Mouse (Mus musculus) adrenal gland, postnatal 10 days (tissue): ENCODE measurements around the gene Mphosph9. TPM values are rescaled to one million over a fixed set of nuclear protein-coding genes. Genes with fewer than 3 reads are reported as not detected.
"Not testable (repeated sequence)": the region's sequence is repeated elsewhere in the genome, so short reads cannot be mapped to it uniquely, and the experiment has no call there.

Experiments
- DNase-seq: peaks from one replicate; pipeline ENCODE4 v3.0.0; 2021; ENCODE audit warnings: mixed read lengths
- total RNA-seq, 2 experiments: library from RNA; stranded (reverse); gene quantifications; 2 replicates each; pipeline ENCODE4 v1.2.3; 2021

The Mphosph9 gene
- total RNA-seq, 2 experiments from 2014 or later, result 6.1 to 10.1 TPM

DNA sequence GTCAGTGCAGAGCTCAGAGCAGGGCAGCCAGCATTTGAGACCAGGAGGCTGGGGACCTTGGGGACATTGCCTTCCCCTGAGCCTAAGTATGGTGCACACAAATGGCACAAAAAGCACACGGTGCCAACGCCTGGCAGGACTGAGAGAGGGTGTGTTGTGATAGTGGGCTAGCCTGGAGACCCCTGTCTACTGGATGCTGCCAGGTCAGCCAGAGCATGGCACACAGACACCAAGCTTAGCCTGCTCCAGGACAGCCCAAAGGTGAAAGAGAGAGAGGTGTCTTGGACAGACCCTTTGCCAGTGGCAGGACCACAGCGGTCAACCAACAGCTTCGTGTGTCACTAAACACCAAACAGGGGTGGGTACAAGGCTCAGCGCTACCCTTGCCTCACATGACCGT lies 93.0 kb downstream of the Mphosph9 start:
- no peak for DNase-seq

DNA sequence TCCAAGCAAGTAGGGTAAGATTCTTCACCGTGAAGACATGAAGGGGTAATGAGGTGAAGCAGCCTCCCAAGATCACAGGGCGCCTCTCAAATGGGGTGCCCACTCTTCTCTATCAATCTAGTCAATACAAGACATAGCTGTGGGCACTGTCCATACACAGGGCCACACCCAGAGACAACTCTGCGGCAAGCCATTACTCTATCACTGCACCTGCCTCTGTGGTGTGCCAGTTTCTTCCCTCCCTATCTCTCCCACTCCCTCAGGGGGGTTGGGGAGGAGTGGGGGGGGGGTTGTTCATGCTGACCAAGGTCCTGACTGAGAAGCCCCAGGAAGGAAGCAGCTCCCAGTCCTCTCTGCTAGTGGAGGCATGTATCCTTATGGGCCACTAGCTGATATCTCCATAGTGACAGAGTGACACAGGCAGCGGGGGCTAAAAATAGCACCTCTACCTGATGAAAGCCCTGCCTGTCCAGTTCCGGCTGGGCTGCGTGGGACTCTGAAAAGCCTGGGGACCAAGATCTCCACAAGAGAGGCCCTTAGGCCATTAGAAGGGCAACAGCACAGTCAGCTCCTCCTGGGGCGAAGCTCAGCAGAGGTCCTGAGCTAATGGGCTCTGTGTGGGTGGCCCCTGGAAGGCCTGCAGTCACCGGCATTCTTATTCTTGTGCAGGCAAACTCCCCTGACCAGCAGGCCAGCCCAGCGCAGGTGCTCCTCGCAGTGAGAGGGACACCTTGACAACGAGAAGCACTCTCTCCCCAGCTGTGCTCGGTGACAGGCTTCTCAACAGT lies 93.7 kb downstream of the Mphosph9 start:
- DNase-seq, result no peak

DNA sequence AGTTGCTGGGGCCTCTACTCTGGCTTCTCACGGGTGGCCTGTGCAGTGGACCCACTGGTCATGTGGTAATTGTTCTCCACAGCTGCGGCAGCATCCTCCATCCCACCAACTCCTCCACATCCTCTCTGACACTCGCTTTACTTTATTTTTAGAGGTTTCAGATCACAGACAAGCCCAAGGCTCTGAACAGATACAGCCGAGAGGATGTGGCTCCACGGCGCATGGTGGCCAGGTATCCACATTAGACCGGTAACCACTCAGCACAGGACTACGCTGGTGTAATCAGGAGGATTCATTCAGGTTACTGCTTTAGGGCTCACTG lies 94.7 kb downstream of the Mphosph9 start:
- no peak for DNase-seq

DNA sequence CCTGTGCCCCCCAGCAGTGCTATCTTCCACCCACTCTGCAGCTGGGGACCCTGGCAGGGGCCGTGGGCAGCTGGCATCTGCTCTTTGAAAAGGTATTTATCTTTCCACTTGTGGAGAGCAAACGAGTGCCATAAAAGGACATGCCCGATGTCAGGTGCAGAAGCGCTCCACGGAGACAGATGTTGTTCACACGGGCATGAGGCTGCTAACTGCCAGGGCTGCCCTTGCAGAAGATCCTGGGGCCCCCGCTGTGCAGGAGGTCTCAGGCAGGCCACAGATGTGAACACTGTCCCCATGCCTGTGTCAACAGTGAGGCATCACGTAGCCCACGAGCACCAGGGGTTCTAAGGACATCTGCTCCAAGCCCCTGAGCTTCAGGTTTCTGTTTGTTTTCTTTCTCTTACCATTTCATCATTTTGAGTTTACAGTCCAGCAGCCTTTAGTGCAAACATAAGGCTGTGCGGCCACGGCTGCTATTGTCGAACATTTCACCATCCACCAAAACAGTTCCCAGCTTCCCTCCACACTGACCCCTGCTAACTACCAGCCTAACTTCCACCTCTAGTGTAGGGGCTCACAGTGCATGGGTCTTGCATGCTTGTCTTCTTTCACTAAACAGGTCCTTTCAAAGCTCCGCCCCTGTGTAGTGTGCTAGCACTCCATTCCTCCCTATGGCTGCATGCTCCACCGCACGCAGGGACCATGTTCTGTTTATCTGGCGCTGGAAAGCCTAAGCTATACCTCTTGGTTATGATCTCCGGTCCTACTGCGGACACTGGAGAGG lies 95.2 kb downstream of the Mphosph9 start:
- DNase-seq, result no peak

DNA sequence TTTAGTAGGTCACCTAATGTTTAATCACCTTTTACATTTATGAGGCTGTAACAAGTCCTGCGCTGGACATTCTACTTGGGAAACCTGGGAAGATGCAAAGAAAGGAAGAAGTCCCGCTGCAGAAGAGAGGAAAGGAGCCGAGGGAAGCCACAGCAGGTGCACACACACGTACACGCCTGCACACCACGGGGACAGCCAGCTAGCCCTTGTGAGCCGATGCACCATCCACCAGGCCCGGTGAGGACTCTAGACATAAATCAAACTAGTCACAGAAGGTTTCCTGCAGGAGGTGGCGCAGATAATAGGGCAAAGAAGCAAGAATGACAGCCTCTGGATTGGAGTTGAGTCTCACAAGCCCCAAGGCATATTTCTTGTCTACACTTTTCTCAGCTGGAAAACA lies 97.3 kb downstream of the Mphosph9 start:
- no peak for DNase-seq

DNA sequence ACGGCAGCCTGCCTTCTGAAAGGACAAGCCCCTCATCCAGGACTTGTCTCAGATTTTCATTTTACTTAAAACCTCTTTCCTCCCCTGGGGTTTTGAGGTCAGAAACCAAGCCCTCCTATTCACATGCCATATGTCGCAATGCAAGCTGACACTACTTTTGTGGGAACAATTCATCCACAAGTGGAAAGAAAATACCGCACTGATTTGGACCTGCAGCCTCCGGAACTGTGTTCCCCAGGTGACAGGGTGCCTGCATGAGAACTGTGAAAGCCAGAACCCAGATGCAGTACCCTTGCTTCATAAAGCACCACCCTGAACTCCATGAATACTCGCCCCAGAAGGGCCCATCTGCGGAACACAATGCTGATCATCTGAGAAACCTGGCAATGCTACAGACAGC lies 100.6 kb downstream of the Mphosph9 start:
- no peak for DNase-seq

DNA sequence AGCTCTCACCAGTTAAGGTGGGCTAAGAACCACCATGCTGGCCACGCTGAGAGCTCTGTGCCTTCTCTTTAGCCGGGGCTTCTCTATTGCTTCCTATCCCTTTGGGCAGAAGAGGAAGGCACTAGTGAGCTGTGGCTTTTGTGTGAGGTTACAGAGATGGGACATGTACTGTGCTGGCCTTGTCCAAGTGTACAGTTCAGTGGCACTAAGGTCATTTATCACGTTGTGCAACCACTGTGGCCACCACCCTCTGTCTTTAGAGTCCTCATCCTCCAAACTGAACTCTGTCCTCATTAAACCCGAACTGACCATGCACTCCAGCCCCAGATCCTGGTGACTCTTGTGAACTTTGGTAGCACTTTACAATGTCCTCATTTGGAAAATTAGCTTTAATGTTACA lies 101.3 kb downstream of the Mphosph9 start:
- DNase-seq, result peak; percentile 71

DNA sequence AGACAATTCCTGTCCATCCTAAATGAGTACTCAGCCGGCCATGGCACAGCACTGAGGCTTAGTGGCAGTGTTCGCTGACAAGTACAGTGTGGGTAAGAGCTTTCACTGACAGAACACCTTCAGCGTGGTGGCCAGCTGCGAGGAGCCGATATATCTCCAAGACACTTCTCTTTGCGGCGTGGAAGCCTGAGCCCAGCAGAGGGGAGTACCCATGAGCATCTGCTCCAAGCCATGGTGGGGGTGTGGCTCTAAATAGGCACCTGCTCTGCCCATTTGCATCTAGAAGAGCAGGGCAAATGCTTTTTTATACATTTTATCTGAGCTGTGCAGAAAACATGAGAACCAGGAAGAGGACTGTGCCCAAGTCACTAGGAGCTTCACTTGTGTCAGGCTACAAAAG lies 101.9 kb downstream of the Mphosph9 start:
- DNase-seq, result no peak

DNA sequence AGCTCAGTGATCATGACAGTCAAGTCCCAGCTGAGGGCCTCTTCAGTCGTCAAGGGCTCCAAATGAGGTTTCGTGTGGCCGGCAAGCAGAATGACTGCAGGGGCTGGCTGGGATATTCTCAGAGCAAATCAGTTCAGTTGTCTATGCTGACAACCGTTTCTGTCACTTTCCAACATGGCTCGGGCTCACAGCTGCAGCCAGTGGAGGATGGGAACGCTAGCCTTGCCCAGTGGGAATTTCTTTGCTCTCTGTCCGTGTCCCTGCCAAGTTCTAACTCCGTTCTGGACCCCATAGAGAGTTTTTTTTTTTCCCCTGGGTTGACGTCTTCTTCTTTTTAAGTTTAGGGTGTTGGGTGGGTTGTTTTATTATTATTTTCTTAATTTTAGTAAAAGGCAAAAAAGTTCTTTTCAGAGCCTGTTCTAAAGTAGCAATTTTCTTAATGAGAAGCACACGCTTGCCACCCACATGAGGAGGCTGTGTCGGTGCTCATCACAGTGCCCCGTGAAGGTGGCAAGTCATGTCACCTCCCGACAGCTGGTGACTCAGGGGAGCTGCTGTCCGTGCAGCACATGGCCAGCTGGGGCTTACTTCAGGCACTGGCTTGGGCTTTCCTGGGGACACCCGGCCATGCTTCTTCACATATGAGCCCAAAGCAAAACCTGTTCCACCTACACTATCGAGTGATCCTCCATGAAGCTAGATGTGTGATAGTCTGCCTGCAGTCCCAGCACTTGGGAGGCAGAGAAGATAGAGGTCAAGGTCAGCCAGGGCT lies 103.3 kb downstream of the Mphosph9 start:
- DNase-seq, result no peak

DNA sequence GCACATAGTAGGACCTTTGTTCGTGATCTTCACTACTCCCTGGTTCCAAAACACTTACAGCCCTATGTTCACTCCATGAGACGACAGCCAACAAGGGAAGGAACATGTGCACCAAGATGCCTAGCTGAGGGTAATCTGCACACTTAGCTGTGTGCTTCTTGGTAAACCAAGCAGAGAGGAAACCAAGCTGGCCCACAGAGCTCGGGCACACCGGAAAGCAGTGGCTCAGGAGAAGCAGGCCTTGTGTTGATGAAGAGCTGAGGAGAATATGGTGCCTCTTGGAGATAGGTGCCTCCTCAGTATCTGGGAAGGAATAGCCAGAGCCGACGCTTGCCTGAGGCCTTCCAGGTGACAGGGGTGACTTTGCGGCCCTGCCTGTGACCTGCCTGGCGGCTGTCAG lies 104.2 kb downstream of the Mphosph9 start:
- no peak for DNase-seq

DNA sequence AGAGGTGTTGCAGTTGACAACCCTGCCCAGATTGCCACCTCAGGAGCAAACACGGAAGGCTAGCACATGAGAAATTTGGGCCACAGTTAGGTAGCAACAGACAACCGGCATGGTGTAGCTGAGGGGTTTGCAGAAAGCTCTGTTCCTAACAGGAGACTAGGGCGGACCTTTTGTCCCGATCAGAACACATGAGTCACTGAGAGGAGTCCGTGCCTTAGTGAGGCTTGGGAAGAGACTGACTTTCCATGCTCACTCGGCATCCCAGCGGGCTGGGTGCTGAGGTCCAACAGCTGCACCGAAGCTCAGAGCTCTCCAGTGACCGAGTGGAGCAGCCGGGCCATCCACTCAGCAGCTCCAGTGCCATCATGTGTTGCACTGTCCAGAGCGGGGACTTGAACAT lies 105.1 kb downstream of the Mphosph9 start:
- no peak for DNase-seq

DNA sequence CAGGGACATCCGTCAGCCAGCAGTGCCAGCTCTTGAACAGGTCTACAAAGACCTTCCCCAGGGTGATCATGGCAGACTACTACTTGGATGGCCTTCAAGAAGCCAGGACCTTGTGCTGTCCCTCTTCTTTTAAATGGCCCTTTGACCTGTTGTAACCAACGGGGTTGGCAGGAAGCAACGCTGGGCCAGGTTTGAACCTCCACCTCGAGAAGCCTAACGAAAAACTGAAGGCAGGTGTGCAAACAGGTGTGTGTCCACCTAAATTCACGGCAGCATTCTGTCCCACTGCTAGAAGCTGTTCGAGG lies 106.1 kb downstream of the Mphosph9 start:
- DNase-seq, result no peak

DNA sequence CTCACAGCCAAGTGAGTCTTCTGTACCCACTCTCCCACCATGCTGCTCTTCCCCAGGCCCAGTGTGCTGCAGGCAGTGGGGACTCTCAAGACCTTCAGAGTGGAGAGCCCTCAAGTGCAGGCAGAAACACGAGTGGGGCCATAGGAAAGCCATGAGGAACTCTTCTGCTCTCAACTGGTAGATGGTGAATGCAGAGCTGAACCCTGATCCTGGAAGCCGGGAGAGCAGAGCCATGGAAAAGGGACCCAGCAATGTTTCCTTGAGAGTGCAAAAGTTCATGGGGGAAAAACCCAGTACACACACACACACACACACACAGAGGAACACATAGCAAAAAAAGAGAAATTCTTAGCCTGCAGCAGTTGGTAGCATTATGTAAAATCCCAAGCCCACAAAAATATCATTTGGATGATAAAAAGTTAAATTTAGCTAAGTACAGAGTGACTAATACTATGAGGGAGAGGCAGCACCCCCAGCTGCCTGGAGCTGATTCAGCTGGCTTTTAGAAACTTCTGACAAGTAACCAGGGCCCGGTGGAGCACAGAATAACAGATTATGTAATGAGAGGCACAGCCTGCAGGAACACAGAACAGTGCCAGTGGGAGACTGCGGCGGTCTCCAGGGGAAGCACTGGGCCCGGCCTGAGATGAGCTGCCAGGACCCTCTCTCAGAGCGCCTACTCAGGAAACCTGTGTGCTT lies 106.6 kb downstream of the Mphosph9 start:
- DNase-seq, result peak; percentile 85

DNA sequence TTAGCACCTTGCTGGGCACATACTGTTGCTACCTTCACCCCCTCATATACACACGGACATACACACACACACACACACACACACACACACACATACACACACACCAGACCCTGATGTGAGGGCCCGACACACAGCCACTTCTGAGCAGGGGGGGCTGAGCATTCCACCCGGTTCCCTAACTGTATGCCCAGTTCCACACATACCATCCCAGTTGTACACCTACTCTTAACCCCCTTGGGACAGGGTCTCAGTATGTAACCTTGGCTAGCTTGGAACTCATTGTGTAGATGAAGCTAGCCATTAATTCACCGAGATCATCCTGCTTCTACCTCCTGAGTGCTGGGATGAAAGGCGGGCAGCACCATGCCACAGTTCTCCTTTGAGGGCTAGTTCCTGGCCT lies 107.2 kb downstream of the Mphosph9 start:
- no peak for DNase-seq

DNA sequence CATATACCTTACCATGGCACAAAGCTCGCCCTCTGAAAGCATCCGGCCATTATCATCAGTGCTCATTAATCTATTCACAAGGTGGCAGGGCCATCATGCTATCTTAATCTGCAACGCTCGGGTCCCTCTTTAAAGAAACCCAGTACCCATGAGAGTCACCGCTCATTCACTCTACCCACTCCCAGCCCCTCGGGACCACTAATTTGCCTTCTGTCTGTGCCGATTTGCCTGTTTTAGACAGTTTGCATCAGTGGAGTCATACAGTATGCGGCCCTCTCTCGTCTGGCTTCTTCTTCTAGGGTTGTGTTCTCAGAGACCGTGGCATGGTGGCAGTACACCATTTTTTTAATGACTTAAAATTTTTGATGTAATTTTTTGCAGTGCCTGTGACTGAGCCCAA lies 108.3 kb downstream of the Mphosph9 start:
- no peak for DNase-seq

DNA sequence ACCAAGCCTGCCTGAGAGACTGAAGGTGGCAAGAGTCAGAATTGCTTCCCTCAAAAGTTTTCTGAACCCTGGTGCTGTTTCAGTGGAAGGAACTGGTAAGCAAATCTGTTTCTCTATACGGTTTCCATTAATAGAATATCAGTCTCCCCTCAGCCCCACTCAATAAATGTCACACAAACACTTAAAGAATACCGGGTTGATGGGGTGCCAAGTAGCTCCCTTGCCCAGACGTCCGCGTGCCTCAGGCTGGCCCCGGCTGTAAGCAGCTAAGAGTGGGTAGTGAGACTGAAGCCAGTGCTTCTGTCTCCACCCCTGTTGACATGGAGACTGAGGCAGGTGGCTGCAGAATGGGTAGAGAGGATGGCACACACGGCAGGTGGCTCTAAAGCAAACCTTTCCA lies 108.8 kb downstream of the Mphosph9 start:
- DNase-seq, result no peak

DNA sequence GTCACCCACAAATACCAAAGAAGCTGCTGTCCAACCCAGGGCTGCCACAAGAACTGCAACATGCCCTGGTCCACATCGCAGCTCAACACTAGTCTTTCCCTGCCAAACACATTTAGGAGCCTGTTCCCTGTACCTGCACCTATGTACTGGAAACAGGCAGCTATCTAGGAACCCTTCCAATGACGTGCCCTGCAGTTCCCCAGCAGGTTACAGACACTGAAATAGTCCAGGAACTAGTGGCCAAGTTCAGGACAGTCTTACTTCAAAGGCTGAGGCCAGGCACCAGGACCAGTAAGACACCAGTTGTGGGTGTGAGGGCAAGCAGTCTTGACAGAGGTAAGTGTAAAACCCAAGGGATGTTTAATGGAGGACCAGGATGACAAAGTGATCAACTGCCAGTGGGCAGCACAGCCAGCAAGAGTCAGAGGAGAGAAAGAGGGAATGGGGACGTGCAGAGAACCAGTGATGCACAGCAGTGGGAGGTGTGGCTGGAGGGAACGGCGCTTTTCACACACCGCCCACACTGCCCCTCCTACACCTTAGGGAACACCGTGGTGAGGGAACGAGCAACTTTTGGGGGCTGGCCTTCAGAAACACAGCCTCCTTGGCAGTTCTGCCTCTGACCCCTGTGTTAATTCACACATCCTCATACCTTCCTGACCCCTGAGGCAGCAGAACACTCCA lies 110.1 kb downstream of the Mphosph9 start:
- no peak for DNase-seq

DNA sequence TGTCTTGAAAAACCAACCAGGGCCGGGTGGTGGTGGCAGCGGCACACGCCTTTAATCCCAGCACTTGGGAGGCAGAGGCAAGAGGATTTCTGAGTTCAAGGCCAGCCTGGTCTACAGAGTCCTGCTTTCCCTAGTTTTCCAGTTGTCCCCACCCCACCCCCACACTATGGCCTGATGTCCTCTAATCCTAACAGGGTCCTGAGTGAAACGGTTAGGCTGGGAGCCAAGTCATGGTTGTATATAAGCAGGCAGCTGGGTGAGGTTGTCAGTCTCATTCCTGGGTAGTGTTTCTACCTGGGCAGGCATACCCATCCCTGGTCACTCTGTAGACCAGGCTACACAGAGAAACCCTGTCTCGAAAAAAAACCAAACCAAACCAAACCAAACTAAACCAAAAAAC lies 110.7 kb downstream of the Mphosph9 start:
- DNase-seq, result not testable (repeated sequence)

DNA sequence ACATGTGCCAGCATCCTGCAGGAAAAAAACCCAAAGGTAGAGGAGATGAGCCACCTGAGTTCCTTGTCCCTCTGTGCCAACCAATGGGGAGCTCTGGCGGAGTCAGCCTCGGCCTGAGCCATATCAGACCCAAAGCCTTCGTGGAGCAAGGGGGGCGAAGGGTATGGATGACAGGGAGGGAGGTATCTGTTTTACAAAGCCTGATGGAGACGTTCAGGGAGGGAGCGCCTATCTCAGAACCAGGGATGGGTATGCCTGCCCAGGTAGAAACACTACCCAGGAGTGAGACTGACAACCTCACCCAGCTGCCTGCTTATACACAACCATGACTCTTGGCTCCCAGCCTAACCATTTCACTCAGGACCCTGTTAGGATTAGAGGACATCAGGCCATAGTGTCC lies 111.4 kb downstream of the Mphosph9 start:
- DNase-seq, result no peak

DNA sequence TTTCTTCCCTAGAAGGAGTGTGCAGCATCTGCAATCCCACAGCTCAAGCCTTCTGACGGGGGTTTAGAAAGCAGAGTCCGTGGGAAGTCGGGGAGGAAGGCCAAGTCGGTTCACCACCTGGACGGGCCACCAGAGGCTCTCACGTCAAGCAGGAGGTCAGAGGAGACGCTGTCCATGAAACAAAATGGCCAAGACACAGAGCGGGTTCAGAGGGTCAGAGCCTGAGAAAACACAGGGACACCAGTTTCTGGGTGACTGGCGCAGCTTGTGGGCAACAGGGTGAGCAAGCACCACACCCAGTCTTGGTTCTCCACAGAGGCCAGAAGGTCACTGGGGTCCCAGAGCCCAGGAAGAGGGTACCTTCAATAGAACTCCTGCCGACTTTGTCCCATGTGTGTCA lies 112.1 kb downstream of the Mphosph9 start:
- DNase-seq, result no peak

DNA sequence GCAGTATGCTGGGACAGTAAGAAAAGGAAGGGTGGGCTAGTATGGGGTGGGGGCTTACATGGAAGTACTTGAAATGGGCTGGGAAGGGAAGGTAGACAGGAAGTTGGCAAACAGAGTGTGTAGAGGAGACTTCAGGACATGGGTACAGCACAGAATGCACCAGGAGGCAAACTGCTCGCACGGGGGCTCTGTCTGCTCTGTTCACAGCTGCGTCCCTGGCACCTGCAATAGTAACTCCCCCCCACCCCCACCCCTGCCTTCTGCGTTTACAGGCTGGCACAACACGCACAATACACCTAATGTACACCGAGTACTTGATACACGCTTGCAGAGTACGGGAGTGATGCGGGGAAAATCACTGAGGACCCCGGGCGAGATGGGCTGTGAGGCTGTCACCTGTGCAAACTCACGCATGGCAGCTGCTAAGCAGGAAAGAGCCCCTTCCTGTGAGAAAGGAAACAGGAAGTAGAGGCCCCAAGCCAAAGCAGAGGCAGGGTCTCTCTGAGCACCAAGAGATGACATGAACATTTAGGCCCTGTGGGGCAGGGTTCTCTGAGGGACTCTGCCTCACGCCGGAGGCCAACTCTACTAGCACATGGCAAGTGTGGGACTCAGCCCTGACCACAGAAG lies 113.1 kb downstream of the Mphosph9 start:
- no peak for DNase-seq
